Mouse (Mus musculus): ENCODE measurements at regions not wholly inside any gene's neighbourhood (a gene's known extent, or its start where the extent isn't known, plus 50 kb on each side); places are given as distances from the start of the nearest gene placed in this dataset.
"Not testable (repeated sequence)": the region's sequence is repeated elsewhere in the genome, so short reads cannot be mapped to it uniquely, and the experiment has no call there.

DNA sequence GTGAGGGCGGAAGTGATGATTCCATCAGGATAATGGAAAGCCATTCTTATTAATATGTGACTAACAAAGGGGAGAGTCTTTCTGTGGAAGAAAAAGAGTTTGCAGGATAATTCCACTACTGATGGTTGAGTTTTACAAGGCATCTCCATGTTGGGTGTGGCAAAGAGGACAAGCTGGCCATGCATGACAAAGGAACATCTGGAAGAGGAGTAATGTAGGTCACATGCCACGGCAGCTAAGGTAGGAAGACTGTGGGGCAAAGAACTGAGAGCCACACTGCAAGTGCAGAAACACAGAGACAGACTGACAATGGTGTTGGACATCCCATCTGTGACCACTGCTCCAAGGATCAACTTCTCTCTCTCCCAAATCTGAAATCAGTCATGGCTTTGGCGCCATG lies 196.4 kb upstream of the Gdi2 start:
- no peak for ATAC-seq (ENCODE audit: low read depth)
- Histone ChIP-seq H3K36me3 (no peaks in the 10 kb centered on the region), H3K4me2 (no peak overlapping the region), H3K9ac (no peak overlapping the region), H3K9me3 (peaks cover 38% of the 10 kb centered on the region; the same call in 1 of the 2 replicates), H3K27ac (replicated peaks) (no peak overlapping the region), H3K27me3 (no peaks in the 10 kb centered on the region), H3K4me1 (replicated peaks) (no peaks in the 10 kb centered on the region), H3K4me3 (no peak overlapping the region)
- WGBS: 76% methylated on average over 3 of the region's 3 CpGs

DNA sequence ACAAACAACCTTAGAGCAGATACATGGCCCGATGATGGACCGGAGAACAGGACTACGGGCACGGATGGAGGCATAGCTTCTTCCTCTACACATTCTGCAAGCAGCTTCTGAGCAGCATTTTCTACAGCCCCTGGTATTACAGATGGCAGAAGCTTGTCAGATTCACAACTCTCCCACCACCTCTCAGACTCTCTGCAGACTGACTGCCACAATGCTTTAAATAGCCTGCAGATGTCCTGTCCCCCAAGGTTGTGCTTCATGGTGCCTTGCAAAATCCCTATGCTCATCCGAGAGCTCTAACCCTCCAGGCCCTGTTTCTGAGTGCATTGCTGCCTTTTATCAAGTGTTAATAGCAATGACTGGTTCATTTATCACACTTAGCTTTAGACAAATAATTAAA lies 194.3 kb upstream of the Gdi2 start:
- ATAC-seq (ENCODE audit: low read depth): no peak
- Histone ChIP-seq H3K4me3 (no peak overlapping the region), H3K27ac (replicated peaks) (no peak overlapping the region), H3K9ac (no peak overlapping the region), H3K27me3 (no peaks in the 10 kb centered on the region), H3K36me3 (no peaks in the 10 kb centered on the region), H3K9me3 (peaks cover 31% of the 10 kb centered on the region; the same call in 1 of the 2 replicates), H3K4me1 (replicated peaks) (no peaks in the 10 kb centered on the region), H3K4me2 (no peak overlapping the region)
- 90% methylated on average over 5 of the region's 5 CpGs for WGBS

DNA sequence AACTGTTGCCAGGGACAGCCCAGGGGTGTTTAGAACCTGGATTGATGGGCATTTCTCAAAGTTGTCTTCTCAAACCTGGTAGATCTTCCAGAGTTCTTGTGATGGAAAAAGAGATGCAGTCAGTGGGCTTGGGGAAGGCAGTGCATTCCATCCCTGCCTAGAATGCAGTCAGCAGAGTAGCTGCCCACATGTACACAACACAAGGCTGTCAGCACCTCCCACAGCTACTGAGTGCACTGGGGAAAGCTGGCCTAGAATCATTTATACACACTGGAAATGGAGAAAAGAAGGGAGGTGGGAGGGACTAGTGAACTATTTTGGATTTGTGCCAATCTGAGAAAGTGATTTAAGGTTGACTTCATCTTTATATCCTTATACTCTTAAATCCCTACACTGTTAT lies 183.0 kb upstream of the Gdi2 start:
- not testable (repeated sequence) for H3K9me3 ChIP-seq; ATAC-seq (ENCODE audit: low read depth); H3K4me2 ChIP-seq; H3K4me3 ChIP-seq; H3K27ac ChIP-seq (replicated peaks); H3K9ac ChIP-seq; H3K36me3 ChIP-seq
- Histone ChIP-seq H3K27me3 (peaks cover 33% of the 10 kb centered on the region), H3K4me1 (replicated peaks) (peaks cover 18% of the 10 kb centered on the region)

DNA sequence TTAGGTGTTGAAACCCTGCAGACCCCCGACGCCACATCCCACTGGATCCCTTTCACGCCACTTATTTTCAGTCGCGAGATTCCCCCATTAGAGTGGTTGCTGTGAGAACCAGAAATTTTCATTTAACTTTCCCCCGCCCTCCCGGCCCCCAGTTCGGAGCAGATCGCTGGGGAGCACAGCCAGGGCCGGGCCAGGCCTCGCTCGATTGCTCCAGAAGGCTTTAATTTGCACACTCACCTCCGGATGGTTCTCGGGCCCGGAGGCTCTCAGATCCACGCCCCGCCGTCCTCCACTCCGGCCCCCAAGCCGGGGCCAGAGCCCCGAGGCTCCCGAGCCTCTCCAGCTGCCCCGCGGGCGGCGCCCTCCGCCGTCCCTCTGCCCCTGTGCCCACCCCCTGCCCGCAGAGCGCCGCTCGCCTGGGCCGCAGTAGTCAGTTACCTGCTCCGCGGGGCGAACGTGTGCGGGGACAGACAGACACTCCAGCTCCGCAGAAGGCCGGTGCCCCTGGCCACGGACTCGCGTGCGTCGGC lies 179.7 kb upstream of the Gdi2 start:
- H3K4me1 ChIP-seq (replicated peaks): peaks cover 32% of the 10 kb centered on the region
- peak overlapping the region; percentile 90 for H3K4me2 ChIP-seq
- H3K9ac ChIP-seq: no peak overlapping the region
- H3K27ac ChIP-seq (replicated peaks): no peak overlapping the region
- no peaks in the 10 kb centered on the region for H3K9me3 ChIP-seq
- H3K27me3 ChIP-seq: peaks cover 57% of the 10 kb centered on the region
- ATAC-seq (ENCODE audit: low read depth): 0 out of 2 replicates have a peak, but pooled peaks have one; percentile 9
- no peaks in the 10 kb centered on the region for H3K36me3 ChIP-seq
- 2% methylated on average over 42 of the region's 45 CpGs for WGBS
- H3K4me3 ChIP-seq: peak overlapping the region; percentile 42

DNA sequence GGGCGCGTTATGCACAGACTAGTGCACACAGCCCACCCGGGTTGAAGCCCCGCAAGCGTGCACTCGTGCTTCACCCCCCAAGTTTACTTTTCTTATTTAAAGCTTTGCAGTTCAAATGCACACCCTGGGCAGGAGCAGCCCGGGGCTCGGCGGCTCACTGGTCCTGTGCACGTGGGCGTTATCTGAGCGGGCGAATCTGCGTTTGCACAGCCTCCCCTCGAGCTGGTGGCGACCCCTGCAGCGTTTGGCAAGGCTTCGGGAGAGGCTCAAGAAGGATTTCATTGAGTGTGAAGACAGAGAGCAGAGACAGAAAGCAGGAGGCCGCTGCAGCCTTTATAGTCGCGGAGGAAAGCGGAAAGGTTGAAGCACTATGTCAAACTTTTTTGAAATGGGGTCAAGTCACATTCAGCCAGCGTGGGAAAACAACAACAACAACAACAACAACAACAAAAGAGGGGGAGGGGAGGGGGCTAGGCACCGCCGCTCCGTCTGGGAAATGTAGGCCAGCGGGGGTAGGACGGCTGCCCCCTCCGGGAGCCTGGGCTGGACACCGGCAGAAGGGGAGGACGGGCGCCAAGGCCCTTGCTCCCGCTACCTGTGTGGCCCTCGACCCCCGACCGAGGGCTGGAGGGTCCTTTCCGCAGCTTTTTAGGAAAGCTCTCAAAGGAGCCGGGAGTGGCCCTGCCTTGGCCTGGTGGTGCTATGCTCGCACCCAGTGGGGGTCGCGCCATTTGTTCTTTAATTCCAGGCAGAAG lies 178.7 kb upstream of the Gdi2 start:
- ATAC-seq (ENCODE audit: low read depth): no peak
- WGBS: under 1% methylated on average over 41 of the region's 41 CpGs
- Histone ChIP-seq H3K9me3 (no peaks in the 10 kb centered on the region), H3K4me3 (peak overlapping the region; percentile 42), H3K9ac (no peak overlapping the region), H3K27me3 (peaks cover 57% of the 10 kb centered on the region), H3K4me2 (peak overlapping the region; percentile 90), H3K27ac (replicated peaks) (no peak overlapping the region), H3K4me1 (replicated peaks) (peaks cover 32% of the 10 kb centered on the region), H3K36me3 (no peaks in the 10 kb centered on the region)

DNA sequence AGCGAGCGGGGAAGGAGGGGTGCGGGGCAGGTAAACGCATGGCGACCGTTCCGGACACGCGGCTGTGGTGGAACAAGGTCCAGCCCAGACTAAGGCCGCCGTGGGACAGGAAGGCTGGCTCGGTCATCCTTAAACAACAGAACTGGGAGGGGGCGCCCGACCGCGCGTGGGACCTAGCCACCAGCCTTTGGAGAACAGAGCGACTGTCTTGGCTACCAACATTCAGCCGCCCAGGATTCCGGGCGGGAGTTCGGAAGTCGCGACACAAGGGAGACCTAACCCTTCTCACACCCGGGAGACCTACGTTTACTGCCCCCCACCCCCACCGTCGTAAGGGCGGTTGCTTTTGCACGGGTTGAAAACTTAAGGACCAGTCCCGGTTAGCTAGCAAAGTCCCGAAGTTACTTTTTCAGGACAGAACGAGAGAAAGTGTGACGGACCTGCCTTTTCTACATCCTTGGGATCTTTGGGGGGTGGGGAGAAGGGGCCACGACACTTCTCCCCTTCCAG lies 178.1 kb upstream of the Gdi2 start:
- H3K36me3 ChIP-seq; H3K27ac ChIP-seq (replicated peaks); H3K9me3 ChIP-seq; ATAC-seq (ENCODE audit: low read depth): not testable (repeated sequence)
- H3K4me2 ChIP-seq: peak overlapping the region; percentile 90
- peak overlapping the region; percentile 42 for H3K4me3 ChIP-seq
- WGBS: 1% methylated on average over 35 of the region's 35 CpGs
- 0 out of 2 replicates have a peak overlapping the region, but pooled peaks have one; percentile 9 for H3K9ac ChIP-seq
- H3K27me3 ChIP-seq: peaks cover 57% of the 10 kb centered on the region
- H3K4me1 ChIP-seq (replicated peaks): peaks cover 32% of the 10 kb centered on the region

DNA sequence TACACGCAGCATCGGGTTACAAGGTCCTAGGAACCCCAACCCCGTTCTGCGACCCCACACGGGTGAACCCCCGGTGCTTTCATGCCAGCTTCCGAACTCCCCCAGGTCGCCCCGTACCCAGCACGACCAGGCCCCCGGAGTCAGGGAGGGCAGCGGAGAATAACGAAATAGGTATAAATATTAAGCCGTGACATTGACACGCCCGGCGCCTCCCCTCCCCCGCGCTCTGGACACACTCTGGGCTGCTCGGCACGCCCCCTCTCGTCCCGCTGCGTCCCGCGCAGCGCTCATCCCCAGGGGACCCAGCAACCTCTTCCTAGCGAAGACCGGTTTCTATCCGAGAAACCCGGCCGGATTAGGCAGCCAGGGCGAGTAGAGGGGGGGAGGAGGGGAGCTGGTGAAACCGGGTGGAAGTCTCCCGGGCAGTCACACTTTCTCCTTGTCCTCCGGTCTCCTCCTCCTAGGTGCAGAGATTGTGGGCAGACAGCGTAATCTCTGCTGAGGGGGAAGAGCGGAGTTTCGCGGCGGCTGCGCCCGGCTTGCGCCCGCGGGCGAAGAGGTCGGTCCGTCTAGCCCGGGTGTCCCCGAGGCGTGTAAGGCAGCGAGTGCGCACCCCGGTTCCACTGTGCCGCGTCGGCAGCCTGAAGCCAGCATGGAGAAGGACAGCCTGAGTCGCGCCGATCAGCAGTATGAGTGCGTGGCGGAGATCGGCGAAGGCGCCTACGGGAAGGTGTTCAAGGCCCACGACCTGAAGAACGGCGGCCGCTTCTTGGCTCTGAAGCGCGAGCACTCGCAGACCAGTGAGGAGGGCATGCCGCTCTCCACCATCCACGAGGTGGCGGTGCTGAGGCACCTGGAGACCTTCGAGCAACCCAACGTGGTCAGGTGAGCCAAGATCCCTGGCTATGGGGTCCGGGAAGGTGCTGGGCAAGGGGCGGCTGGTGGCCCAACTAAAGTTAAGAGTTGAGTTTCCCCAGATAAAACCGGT lies 177.1 kb upstream of the Gdi2 start:
- Histone ChIP-seq H3K4me3 (peak overlapping the region; percentile 42), H3K4me2 (peak overlapping the region; percentile 90), H3K36me3 (no peaks in the 10 kb centered on the region), H3K4me1 (replicated peaks) (peaks cover 32% of the 10 kb centered on the region), H3K9ac (peak overlapping the region; percentile 9), H3K9me3 (no peaks in the 10 kb centered on the region), H3K27ac (replicated peaks) (no peak overlapping the region), H3K27me3 (peaks cover 57% of the 10 kb centered on the region)
- 2% methylated on average over 82 of the region's 82 CpGs for WGBS
- ATAC-seq (ENCODE audit: low read depth): peak; percentile 73

DNA sequence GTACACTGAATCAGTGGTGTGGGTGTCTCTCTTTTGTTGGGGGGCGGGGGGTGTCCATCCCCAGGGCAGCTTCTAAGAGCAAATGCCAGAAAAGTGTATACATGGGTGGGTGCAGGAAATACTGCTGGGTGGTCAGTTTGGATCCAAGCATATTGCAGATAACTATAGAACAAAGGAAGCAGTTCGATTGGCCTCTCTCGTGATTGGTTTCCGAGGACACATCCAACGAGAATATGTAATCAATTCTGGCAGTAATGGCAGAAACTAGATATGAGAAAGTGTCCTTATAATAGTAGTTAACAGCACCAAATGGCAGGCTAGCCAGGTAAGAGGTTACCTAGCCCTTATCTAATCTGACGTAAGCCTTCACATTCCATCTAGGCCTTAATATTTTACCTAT lies 165.2 kb upstream of the Gdi2 start:
- Histone ChIP-seq H3K4me1 (replicated peaks) (no peaks in the 10 kb centered on the region), H3K4me3 (no peak overlapping the region), H3K9me3 (peaks cover 4% of the 10 kb centered on the region; the same call in 1 of the 2 replicates), H3K9ac (no peak overlapping the region), H3K36me3 (no peaks in the 10 kb centered on the region), H3K4me2 (no peak overlapping the region), H3K27ac (replicated peaks) (no peak overlapping the region), H3K27me3 (no peaks in the 10 kb centered on the region)
- 66% methylated on average over 6 of the region's 6 CpGs for WGBS
- ATAC-seq (ENCODE audit: low read depth): no peak

DNA sequence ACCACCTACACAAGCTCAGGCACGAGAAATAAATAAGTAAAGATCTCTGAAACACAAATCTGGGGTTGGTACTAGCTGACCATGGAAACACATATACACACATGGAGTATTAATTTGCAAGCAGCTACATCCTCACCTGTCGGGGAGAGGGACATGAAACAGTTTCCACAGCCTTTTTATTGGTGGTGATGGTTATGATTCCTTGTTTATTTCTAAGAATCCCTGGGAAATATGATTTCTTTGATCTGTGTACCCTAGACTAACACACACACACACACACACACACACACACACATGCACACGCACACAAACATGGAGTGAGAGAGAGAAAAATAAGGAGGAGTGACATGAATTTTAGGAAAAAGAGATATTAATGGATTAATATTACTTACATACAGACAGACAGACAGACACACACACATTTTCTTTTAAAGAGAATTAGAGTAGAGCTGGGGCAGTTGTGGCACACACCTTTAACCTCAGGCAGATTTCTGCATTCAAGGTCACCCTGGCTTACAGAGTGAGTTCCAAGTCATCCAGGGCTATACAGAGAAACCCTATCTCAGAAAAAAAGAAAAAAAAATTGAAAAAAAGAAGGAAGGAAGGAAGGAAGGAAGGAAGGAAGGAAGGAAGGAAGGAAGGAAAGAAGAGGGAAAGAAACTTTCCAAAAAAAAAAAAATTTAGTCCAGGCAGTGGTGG lies 164.2 kb upstream of the Gdi2 start:
- not testable (repeated sequence) for H3K4me1 ChIP-seq (replicated peaks); ATAC-seq (ENCODE audit: low read depth); H3K4me3 ChIP-seq; H3K27ac ChIP-seq (replicated peaks); H3K9ac ChIP-seq; H3K9me3 ChIP-seq; H3K4me2 ChIP-seq; H3K36me3 ChIP-seq; H3K27me3 ChIP-seq
- 44% methylated on average over 3 of the region's 3 CpGs for WGBS

DNA sequence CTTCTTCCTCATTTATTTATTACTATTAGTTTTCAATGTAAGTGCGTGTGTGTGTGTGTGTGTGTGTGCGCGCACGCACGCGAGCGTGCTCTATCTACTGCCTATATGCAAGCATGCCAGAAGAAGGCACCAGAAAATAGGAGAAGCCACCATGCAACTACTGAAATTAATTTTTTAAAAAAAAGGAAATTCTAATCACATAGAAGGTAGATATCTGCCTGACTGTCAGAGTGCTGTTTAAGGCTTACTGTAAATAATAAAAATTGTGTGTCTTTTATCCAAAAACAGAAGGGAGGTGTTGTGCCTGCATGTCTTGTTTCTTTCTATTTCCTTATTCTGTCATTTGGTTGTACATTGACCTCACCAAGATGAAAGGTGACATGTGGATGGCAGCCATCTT lies 163.1 kb upstream of the Gdi2 start:
- Histone ChIP-seq H3K4me2 (no peak overlapping the region), H3K27ac (replicated peaks) (no peak overlapping the region), H3K27me3 (no peaks in the 10 kb centered on the region), H3K4me3 (no peak overlapping the region), H3K9me3 (peaks cover 4% of the 10 kb centered on the region; the same call in 1 of the 2 replicates), H3K36me3 (no peaks in the 10 kb centered on the region), H3K4me1 (replicated peaks) (no peaks in the 10 kb centered on the region), H3K9ac (no peak overlapping the region)
- ATAC-seq (ENCODE audit: low read depth): no peak
- 98% methylated on average over 7 of the region's 7 CpGs for WGBS

DNA sequence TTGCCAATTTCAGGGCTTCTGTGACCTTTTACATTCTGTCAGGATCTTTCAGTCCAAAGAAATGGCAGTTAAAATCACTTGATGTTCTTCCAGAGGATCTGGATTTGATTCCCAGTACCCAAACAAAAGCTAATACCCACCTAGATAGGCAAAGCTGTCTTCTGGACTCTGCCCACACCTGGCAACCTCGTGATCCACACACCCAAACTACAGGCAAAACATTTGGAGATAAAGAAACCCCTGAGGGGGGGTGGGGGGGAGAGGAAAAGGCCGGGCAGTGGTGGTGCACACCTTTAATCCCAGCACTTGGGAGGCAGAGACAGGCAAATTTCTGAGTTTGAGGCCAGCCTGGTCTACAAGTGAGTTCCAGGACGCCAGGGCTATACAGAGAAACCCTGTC lies 160.1 kb upstream of the Gdi2 start:
- H3K27me3 ChIP-seq; H3K9me3 ChIP-seq; H3K4me2 ChIP-seq; H3K27ac ChIP-seq (replicated peaks); H3K36me3 ChIP-seq; H3K4me1 ChIP-seq (replicated peaks); ATAC-seq (ENCODE audit: low read depth); H3K4me3 ChIP-seq; H3K9ac ChIP-seq: not testable (repeated sequence)
- WGBS: 64% methylated on average over 3 of the region's 3 CpGs

All from neural tube, embryonic 13.5 days (tissue).